Mouse (Mus musculus): ENCODE measurements around the gene Vwa7.

- TF ChIP-seq CTCF (IDR thresholded peaks at IDR 0.05; ENCODE audit: low read depth, low read length) (no peak), POLR2AphosphoS5 (IDR thresholded peaks at IDR 0.05; ENCODE audit: insufficient replicate concordance, low read depth, low read length) (no peak)
These were observed 34.6 kb upstream of the Vwa7 start, which contains the start of gene Lsm2 for GRCm38 (mm10) chr17:34981690-34982180.
